Mouse (Mus musculus) lung, postnatal 0 days (tissue): ENCODE measurements around the gene Otub1.

Experiments used
- CTCF ChIP-seq: IDR thresholded peaks from 2 replicates; pipeline ENCODE4 v1.5.1; 2016; ENCODE audit warnings: antibody characterized with exemption, mild to moderate bottlenecking
- EP300 ChIP-seq: IDR thresholded peaks from 2 replicates; pipeline ENCODE4 v1.6.1; 2016; ENCODE audit warnings: antibody characterized with exemption, mild to moderate bottlenecking, control low read depth

DNA sequence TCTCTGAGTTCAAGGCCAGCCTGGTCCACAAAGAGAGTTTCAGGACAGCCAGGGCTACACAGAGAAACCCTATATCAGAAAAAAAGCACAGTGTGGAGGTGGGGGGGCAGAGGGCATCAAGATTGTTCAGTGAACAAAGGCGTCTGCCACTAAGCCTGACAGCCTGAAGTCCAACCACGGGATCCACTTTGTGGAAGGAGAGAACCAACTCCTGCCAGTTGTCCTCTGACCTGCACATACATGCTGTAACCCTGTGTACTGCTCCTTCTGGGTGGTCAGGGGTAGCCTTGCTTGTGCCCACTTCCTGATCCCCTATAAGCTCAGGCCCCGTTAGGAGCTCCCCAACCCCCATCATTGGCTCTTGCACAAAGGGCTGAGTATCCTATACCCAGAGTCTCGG is 21.1 kb downstream of the Otub1 start:
- TF ChIP-seq EP300 (no peak), CTCF (no peak)
